Mouse (Mus musculus) ovary, adult 2 months (tissue): ENCODE results near the gene Frmpd3. TPM values are rescaled to one million over a fixed set of nuclear protein-coding genes. Genes with fewer than 3 reads are reported as not detected.

Source experiments
- polyA plus RNA-seq: library from polyadenylated mRNA; depleted of rRNA; stranded (reverse); fragments of >200 nt; gene quantifications from 2 replicates; pipeline ENCODE4 v1.2.3, GENCODE M21; 2012; rRNA removed

The Frmpd3 gene
- polyA plus RNA-seq = 0.32 and 0.50 TPM in 2 replicates

DNA sequence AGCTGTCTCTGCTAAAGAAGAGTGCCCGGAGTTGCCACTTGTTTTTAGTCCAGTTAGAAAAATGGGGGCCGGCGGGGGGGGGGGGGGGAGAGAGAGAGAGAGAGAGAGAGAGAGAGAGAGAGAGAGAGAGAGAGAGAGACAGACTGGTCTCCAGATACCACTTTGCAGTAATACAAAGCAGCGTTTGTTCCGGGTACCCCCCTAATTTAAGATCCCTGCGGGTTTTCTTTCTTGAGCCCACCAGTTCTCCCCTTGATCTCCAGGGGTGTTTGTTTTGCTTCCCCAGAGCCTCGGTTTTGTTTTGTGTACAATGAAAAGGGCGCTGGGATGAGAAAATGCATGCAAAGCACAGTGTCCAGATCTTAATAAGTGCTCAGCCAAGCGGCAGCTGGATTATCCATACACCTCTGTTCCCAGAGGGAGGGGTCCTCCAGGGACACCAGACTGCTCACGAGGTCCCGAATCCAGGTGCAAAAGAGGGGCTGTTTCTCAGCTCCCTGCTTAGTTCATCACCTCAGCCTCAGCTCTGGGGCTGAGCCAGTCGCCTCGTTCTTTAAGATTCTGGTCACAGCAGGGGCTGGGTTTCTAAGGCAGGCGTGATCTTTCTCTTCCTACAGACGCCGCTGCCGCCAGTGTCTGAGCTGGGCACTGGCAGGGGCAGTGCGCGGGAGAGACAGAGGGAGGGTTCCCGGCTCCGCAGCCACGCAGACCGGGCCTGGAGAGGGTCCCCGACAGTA lies at the start of gene Frmpd3:
Gene Frmpd3 (plus strand): TSS at position 608 of the 737 bp plus-strand sequence.

DNA sequence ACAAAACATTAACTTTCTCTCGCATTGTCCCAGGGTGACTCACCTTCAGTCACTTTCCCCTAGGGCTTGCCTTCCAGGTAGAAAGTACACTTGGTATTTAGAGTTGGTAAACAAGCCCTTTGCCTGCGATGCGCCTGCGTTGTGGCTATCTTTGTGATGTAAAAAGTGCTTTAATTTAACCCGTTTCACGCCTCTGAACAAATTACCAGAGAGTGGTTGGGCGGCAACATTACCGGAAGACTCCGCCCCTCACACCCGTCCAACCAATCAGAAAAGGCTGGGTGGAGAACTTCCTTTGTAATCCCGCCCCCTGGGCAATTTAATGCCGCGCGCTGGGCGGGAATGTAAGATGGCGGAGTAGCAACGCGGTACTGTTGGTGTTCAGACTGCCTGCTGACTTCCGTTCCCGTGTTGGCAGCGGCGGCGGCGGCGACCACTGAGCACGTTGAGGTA lies 114.2 kb downstream of the Frmpd3 start, which contains the start of gene Prps1:
Gene Prps1 (plus strand): TSS at position 335 of the 453 bp plus-strand sequence.

Other genes starting within 250 kb of the Frmpd3 start
- gene Prps1, start 114.3 kb downstream of the Frmpd3 start, polyA plus RNA-seq = 8.6 and 10.7 TPM in 2 replicates